Mouse (Mus musculus) naive thymus-derived CD4-positive, alpha-beta T cell, adult 5 months (primary cell): ENCODE measurements around the gene Slc39a12. TPM values are rescaled to one million over a fixed set of nuclear protein-coding genes. Genes with fewer than 3 reads are reported as not detected.

Experiments used
- polyA plus RNA-seq: library from polyadenylated mRNA; unstranded; fragments of 100-300 nt; shearing (Covaris generic); gene quantifications from one replicate; pipeline ENCODE4 v1.2.1, GENCODE M21; 2017

Gene Slc39a12
- not detected for polyA plus RNA-seq

DNA sequence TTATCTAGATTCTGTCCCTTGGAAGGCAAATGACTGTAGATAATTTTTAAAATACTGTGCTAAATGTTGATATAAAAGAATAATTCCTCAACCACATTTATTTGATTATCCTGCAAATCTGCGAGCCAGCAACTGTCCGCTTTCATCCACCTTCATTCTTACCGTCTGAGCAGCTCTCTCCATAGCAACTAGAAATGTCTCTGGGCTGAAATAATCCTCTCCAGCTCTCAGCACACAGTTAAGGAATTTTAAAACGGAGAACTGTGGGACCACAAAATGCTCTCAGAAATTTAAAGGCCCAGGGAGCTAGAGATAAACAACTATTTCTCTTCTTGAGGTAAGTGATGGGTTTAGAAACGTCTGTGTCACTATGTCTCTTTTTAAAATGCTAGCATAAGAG is at the start of gene Slc39a12:
Slc39a12 (plus strand) TSS at position 155 of the 400 bp plus-strand sequence.

Other genes with a start within 250 kb of the Slc39a12 start
- not detected for gene Tmem236, start 213.8 kb upstream of the Slc39a12 start, polyA plus RNA-seq
- not detected for gene Mrc1, start 158.9 kb upstream of the Slc39a12 start, polyA plus RNA-seq
- 0.15 TPM for gene Cacnb2, start 214.8 kb downstream of the Slc39a12 start, polyA plus RNA-seq